Mouse (Mus musculus): ENCODE results near the gene Nudt19.

- TF ChIP-seq POLR2A (IDR thresholded peaks at IDR 0.05; ENCODE audit: insufficient read length, low read depth), result no peak
- TF ChIP-seq POLR2AphosphoS2 (IDR thresholded peaks at IDR 0.05; ENCODE audit: insufficient read length, low read depth), result no peak
- no peak for TF ChIP-seq E2F4 (IDR thresholded peaks at IDR 0.05; ENCODE audit: insufficient read depth)
- TF ChIP-seq CEBPB (IDR thresholded peaks at IDR 0.05; ENCODE audit: insufficient read depth, poor library complexity, severe bottlenecking), result no peak
- TF ChIP-seq MAX (IDR thresholded peaks at IDR 0.05; ENCODE audit: low read depth), result no peak
- no peak for TF ChIP-seq MYOG (IDR thresholded peaks at IDR 0.05; ENCODE audit: control insufficient read depth in 1 of 3, insufficient read depth in 1 of 3, insufficient read length in 2 of 3, low read depth in 2 of 3)
Observed at GRCm38 (mm10) chr7:35558681-35559080, 2.6 kb upstream of the Nudt19 start.

Measured in myocyte (in vitro differentiated cells).